Mouse (Mus musculus) MN1 (cell line): ENCODE results near the gene Cyct.

Experiments used
- DNase-seq: peaks from one replicate; pipeline ENCODE4 v3.0.0-alpha.2; 2016; ENCODE audit warnings: low spot score

The Cyct gene

DNA sequence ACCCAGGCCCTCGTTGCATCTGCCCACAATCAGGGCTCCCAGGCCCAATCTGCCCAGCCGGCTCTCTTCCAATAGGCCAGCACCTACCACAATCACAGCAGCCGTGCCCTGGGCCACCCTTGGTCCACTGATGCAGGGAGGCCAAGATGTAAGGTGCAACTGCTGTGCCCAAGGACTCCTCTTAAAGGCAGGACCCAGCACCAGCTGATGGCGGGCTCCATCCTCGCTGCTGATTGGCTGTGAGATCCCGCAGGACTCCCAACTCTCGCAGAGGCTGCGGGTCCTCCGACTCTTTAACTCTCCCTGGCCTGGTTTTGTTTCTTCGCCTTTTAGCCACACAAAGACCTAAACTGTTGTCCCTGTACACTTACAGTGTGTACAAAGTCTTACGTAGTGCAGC, at the start of gene Cyct:
TSS of gene Cyct (minus strand) at position 225 of the 400 bp plus-strand sequence.
- DNase-seq, result no peak

DNA sequence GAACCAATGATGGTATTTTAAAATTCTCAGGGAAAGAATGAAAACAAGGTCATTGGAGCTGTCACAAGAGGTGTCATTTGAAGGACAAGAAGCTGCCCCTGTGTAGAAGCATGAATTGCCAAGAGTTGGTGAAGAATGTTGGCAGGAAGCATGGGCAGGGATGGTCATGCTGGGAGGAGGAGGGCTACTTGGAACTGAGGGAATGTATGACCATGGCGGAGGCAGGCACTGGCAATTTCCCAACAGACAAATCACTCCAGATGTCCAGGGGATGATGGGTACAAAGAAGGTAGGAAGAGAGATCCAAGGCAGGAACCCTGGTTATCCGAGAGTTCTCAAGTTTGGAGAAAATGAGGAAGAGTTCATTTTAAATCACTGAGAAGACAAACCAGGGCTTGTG, 49.7 kb upstream of the Cyct start:
- DNase-seq, result no peak

- no peak for DNase-seq
These were observed 49.3 kb upstream of the Cyct start for GRCm38 (mm10) chr2:76409526-76409925.

- peak; percentile 82 for DNase-seq
These were observed 46.7 kb upstream of the Cyct start for GRCm38 (mm10) chr2:76406937-76407441.

- DNase-seq, result peak; percentile 89
These were observed 46.1 kb upstream of the Cyct start, which contains the start of gene Osbpl6 for GRCm38 (mm10) chr2:76406151-76406936. Gene Osbpl6, plus strand, starts transcription at chr2:76406508.

DNA sequence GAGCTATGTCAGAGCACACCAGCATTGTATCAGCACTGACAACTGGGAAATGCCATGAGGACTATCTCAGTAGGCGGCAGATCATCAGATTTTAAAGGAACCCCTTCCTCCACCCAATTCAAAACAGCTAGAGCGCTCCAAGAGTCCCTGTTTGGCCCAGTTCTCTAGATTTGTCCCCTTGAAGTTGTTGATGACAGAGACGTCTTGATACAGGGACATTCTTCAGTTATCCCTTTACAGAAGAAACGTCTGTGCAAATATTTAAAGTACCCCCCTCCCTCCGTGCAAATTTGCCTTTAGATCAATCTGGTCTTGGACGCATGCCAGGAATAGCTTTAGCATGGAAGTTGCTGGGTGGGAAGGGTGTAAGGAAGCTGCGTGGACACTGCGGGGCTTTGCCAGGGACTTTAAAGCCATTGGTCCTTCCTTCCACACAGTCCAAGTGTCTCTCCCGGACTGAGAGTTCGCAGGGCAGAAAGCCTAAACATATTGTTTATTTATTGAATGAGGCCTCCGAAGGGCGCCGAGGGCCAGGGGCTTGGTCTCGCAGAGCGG, 45.4 kb upstream of the Cyct start:
- peak; percentile 52 for DNase-seq

GRCm38 (mm10) chr2:76400178-76400577, 39.9 kb upstream of the Cyct start:
- no peak for DNase-seq

DNA sequence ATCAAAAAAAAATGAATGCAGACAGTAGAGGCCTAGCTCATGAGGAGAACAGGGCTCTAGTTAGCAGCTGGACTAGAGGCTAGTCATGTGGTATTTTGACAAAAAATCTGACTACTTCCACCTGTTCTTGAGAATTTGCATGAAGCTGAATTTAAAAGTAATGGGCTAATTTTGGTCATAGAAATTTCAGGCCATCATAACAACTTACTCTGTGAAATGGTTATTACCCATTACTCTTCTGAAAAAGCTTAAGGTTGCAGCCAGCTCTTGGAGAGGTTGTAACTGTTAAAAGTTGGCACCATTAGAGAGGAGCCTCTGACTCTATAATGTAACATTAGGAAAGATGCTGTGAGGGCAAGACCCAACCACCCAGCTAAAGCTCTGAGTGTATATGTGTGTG, 26.3 kb upstream of the Cyct start:
- no peak for DNase-seq

DNA sequence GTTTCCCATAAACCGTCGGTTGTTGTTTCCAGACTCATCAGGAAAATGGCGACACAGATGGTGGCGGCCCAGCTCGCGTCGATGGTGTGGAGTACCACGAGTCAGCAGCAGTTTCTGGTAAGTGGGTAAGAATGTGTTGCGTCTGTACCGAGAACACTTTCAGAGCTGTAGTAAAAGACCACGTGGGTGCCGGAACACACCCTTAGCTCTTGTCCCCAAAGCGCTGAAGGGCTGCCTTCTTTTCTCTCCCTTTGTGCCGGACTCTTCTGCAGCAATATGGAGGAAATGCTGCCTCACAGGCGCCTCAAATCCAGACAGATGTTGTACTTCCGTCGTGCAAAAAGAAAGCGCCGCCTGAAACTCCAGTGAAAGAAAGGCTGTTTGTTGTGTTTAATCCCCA, 18.4 kb upstream of the Cyct start:
- DNase-seq, result no peak

DNA sequence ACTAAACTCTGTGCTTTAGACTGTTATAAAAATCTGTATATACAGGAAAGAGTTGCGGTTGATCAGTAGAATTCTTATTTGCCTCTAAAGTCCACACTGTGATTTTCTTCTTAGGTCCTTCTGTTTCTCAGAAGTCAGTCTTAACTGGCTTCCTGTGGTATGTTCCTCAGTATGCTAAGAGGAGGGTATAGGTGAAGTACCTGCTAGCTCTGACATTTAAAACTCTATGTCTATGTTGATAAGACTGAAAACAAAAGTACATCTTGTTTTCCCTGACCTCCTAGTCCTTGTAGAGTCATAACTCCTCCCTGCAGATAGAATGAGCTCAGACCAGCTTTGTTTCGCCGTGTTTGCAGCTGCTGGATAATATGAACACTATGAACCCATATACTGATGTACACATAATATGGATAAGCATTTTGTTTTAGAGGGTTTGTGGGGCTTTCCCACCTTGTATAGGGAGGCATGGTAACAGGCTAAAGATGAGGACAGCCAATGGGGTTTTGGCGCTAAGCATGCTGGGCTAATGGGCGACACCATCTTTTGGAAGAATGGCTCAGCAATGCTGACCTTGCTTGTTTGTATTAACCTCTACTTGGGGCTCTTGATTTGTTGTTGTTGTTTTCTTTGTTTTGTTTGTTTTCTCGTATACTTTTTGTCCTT, 14.4 kb upstream of the Cyct start:
- DNase-seq, result no peak

GRCm38 (mm10) chr2:76372244-76372643, 12.0 kb upstream of the Cyct start:
- peak; percentile 24 for DNase-seq

DNA sequence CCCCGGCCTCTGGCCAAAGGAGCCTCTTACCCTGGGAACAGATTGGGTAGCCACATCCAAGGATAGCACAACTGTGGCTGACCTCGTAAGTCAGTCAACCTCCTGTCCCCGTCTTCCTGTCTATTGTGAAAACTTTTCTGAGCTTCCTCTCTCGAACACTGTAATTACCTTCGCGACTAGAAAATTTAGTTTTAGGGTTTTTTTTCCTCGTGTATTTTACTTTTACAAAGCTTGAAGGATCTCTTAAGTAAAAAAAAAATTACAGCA, 10.3 kb upstream of the Cyct start:
- DNase-seq, result no peak

GRCm38 (mm10) chr2:76369821-76370655, 9.8 kb upstream of the Cyct start, which contains the start of gene Rbm45:
Gene Rbm45, plus strand, starts transcription at chr2:76369984.
- peak; percentile 92 for DNase-seq

- no peak for DNase-seq
These were observed 8.8 kb upstream of the Cyct start for GRCm38 (mm10) chr2:76368861-76369660.

DNA sequence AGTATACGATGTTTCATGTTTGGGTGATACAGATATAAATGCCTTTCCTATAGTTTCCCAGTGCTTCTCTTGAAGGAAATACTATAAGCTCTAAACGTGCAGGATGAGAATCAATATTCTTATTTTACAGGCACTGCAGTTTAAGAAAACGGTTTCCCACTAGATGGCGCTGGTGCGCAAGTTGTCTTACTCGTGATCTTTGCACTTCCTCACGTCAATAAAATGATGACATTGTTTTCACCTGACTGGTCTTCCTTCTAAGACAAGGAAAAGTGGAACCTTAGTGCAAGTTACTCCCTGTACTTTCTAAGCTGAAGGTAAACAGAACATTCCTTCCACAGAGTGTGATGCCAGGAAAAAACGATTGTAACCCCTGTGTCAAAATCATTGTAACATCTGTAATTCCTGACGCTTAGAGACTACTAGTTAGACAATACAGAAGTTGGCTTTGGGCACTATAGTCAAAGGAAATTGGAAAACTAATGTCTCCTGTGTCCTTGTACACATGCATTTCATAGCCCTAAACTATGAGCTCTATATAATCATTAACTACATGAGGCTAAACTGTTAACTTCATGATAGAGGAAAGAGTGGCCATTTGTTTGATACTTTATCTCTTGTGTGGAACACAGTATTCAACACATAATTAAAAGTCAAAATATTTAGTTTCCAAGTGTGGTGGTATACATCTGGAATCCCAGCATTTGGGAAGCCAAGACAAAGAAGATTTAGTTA, 7.1 kb upstream of the Cyct start:
- DNase-seq, result peak; percentile 89

- no peak for DNase-seq
These were observed 5.6 kb upstream of the Cyct start for GRCm38 (mm10) chr2:76365811-76366210.

DNA sequence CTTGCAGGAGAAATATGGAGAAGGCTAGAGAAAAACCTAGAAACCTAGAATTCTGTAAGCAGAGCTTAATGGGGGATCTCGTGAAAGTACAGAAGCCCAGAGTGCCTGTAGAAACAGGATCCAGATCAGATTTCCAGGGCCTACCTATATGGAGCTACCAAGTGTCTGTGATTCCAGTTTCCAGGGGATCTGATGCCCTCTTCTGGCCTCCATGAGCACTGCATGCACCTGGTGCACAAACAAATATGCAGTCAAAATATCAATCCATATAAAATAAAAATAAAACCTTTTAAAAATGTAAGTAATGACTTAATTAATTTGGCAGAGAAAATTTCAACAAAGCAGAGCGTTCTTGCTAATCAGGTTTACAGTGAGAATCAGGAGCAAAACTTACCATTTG, 1.9 kb upstream of the Cyct start:
- peak; percentile 36 for DNase-seq

GRCm38 (mm10) chr2:76347839-76348238, 12.4 kb downstream of the Cyct start:
- no peak for DNase-seq

- DNase-seq, result no peak
These were observed 18.1 kb downstream of the Cyct start for GRCm38 (mm10) chr2:76342146-76342545.

DNA sequence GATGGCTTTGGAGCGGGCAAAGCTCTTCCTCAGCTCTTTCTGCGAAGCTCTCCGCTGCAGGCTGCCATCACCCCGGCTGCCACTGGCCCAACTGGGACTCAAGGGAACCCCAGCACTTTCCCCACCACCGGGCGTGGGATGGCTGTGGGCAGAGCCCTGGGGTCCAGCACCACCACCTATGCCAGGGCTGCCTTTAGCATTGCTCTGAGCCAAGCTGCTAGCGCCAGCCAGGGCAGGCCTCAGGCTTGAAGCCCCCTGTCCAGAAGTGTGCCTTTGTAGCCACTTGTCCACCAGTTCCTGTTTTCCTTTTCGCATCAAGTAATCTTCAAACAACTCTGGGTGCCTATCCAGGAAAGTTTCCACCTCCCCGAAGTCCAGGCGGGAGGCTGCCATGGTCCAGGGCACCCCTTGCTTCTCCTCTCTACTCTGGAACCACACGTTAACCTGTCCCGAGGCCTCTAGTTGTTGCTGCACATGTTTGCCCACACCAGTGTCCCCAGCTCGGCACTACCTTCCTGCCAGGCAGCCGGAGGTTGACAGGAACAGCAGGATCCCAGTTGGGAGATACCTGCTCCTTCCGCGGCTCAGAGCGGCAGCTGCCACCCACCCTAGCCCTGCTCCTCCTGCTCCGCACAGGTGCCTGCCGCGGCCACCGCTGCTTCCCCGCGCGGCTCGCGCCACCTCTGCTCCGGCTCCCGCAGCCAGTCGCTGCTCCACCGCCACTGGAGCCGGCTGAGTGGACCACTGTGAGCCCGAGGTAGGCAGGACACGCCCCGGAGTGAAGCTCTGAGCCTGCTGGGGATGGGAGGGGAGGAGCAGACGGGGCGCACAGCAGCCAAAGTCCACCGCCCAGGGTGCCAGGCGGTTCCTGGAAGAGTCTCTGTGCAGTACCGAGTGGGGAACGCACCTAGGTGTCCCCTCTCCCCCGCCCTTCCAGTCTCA, 21.8 kb downstream of the Cyct start, which contains the start of gene Pde11a:
TSS of gene Pde11a (minus strand) at position 560 of the 942 bp plus-strand sequence.
- DNase-seq, result no peak
